Mouse (Mus musculus): ENCODE data around the gene Lrfn1. TPM values are rescaled to one million over a fixed set of nuclear protein-coding genes. Genes with fewer than 3 reads are reported as not detected.
A peak's percentile ranks its signal among the peaks of the same experiment; 100 is the strongest.
"Not testable (repeated sequence)": the region's sequence is repeated elsewhere in the genome, so short reads cannot be mapped to it uniquely, and the experiment has no call there.

Gene Lrfn1
- polyA plus RNA-seq, 1 experiment, result 2.5 TPM

- DNase-seq, result peak; percentile 88
- no peaks in the 10 kb centered on the region for H3K27me3 ChIP-seq (replicated peaks; ENCODE audit: control insufficient read depth, insufficient read depth, low read length)
- H3K27ac ChIP-seq (ENCODE audit: insufficient read depth, low read depth, low read length), result no peak overlapping the region
- H3K4me3 ChIP-seq (ENCODE audit: insufficient read depth, low read depth, low read length), result no peak overlapping the region
- WGBS, result 4% methylated on average over 10 of the region's 10 CpGs
- TF ChIP-seq CTCF (conservative IDR thresholded peaks at IDR 0.05; ENCODE audit: insufficient read depth, insufficient read length, low read depth, low read length), result peak; percentile 79
- TF ChIP-seq POLR2A (IDR thresholded peaks at IDR 0.05; ENCODE audit: low read depth, low read length), result no peak
- no peaks in the 10 kb centered on the region for H3K36me3 ChIP-seq (ENCODE audit: control insufficient read depth, insufficient read depth, low read length)
- H3K4me1 ChIP-seq (ENCODE audit: control insufficient read depth, insufficient read depth, low read length), result no peaks in the 10 kb centered on the region
Observed at GRCm38 (mm10) chr7:28490410-28490809, 38.6 kb downstream of the Lrfn1 start.

- Histone ChIP-seq H3K4me1 (ENCODE audit: control insufficient read depth, insufficient read depth, low read length) (no peaks in the 10 kb centered on the region), H3K27ac (ENCODE audit: insufficient read depth, low read depth, low read length) (no peak overlapping the region), H3K27me3 (replicated peaks; ENCODE audit: control insufficient read depth, insufficient read depth, low read length) (no peaks in the 10 kb centered on the region), H3K4me3 (ENCODE audit: insufficient read depth, low read depth, low read length) (no peak overlapping the region), H3K36me3 (ENCODE audit: control insufficient read depth, insufficient read depth, low read length) (no peaks in the 10 kb centered on the region)
- 40% methylated on average over 14 of the region's 14 CpGs for WGBS
- no peak for DNase-seq
- TF ChIP-seq CTCF (conservative IDR thresholded peaks at IDR 0.05; ENCODE audit: insufficient read depth, insufficient read length, low read depth, low read length), result no peak
Observed at GRCm38 (mm10) chr7:28490903-28491302, 39.1 kb downstream of the Lrfn1 start.

DNA sequence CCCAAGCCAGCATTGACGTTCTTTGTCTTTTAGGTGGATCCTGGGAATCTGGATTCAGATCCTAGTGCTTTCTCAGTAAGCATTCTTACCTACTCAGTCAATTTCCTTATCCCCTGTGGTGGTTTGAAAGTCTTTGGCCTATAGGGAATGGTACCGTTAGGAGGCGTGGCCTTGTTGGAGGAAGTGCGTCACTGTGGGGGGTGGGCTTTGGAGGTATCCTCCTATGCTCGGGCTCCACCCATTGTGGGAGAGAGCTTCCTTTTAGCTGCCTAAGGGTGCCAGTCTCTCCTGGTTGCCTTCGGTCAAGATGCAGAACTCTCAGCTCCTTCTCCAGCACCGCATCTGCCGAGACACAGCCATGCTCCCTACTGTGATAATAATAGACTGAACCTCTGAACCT is 40.5 kb downstream of the Lrfn1 start:
- WGBS, result 91% methylated on average over 8 of the region's 8 CpGs
- no peak for DNase-seq
- Histone ChIP-seq H3K4me3 (ENCODE audit: insufficient read depth, low read depth, low read length) (no peak overlapping the region), H3K36me3 (ENCODE audit: control insufficient read depth, insufficient read depth, low read length) (no peaks in the 10 kb centered on the region), H3K27ac (ENCODE audit: insufficient read depth, low read depth, low read length) (no peak overlapping the region), H3K27me3 (replicated peaks; ENCODE audit: control insufficient read depth, insufficient read depth, low read length) (no peaks in the 10 kb centered on the region), H3K4me1 (ENCODE audit: control insufficient read depth, insufficient read depth, low read length) (no peaks in the 10 kb centered on the region)
- no peak for TF ChIP-seq CTCF (conservative IDR thresholded peaks at IDR 0.05; ENCODE audit: insufficient read depth, insufficient read length, low read depth, low read length)
- TF ChIP-seq POLR2A (IDR thresholded peaks at IDR 0.05; ENCODE audit: low read depth, low read length), result no peak

DNA sequence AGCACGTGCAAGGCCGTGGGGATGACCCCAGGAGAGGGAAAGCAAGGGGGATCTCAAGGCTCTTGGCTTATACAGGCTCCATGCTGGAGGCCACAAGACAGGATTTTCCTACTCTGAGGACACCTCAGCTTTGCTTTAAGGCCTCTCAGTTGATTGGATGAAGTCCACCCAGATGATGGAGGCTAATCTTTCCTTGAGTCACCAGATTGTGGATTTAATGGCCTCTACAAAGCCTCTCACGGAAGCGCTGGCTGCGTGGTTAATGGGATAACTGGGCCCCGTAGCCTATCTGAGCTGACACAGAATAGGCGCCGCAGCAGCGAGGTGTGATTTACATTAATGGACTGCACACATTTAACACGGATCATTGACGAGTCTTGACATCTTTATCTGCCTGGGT is 43.6 kb downstream of the Lrfn1 start:
- H3K4me3 ChIP-seq (ENCODE audit: insufficient read depth, low read depth, low read length), result no peak overlapping the region
- no peak overlapping the region for H3K27ac ChIP-seq (ENCODE audit: insufficient read depth, low read depth, low read length)
- H3K36me3 ChIP-seq (ENCODE audit: control insufficient read depth, insufficient read depth, low read length), result no peaks in the 10 kb centered on the region
- TF ChIP-seq POLR2A (IDR thresholded peaks at IDR 0.05; ENCODE audit: low read depth, low read length) (no peak), CTCF (conservative IDR thresholded peaks at IDR 0.05; ENCODE audit: insufficient read depth, insufficient read length, low read depth, low read length) (no peak)
- no peaks in the 10 kb centered on the region for H3K4me1 ChIP-seq (ENCODE audit: control insufficient read depth, insufficient read depth, low read length)
- 53% methylated on average over 11 of the region's 11 CpGs for whole genome bisulfite sequencing
- no peak for DNase-seq
- H3K27me3 ChIP-seq (replicated peaks; ENCODE audit: control insufficient read depth, insufficient read depth, low read length), result no peaks in the 10 kb centered on the region

GRCm38 (mm10) chr7:28505585-28505984 is 53.8 kb downstream of the Lrfn1 start:
- DNase-seq, result no peak
- H3K27me3 ChIP-seq (replicated peaks; ENCODE audit: control insufficient read depth, insufficient read depth, low read length), result no peaks in the 10 kb centered on the region
- no peaks in the 10 kb centered on the region for H3K4me1 ChIP-seq (ENCODE audit: control insufficient read depth, insufficient read depth, low read length)
- H3K27ac ChIP-seq (ENCODE audit: insufficient read depth, low read depth, low read length), result no peak overlapping the region
- no peaks in the 10 kb centered on the region for H3K36me3 ChIP-seq (ENCODE audit: control insufficient read depth, insufficient read depth, low read length)
- TF ChIP-seq POLR2A (IDR thresholded peaks at IDR 0.05; ENCODE audit: low read depth, low read length) (no peak), CTCF (conservative IDR thresholded peaks at IDR 0.05; ENCODE audit: insufficient read depth, insufficient read length, low read depth, low read length) (no peak)
- WGBS, result 5% methylated on average over 5 of the region's 5 CpGs
- H3K4me3 ChIP-seq (ENCODE audit: insufficient read depth, low read depth, low read length), result no peak overlapping the region

- not testable (repeated sequence) for H3K27me3 ChIP-seq (replicated peaks; ENCODE audit: control insufficient read depth, insufficient read depth, low read length); H3K4me1 ChIP-seq (ENCODE audit: control insufficient read depth, insufficient read depth, low read length); H3K36me3 ChIP-seq (ENCODE audit: control insufficient read depth, insufficient read depth, low read length); DNase-seq; H3K27ac ChIP-seq (ENCODE audit: insufficient read depth, low read depth, low read length); H3K4me3 ChIP-seq (ENCODE audit: insufficient read depth, low read depth, low read length)
- WGBS, result 71% methylated on average over 2 of the region's 2 CpGs
Observed at GRCm38 (mm10) chr7:28509121-28509520, 57.3 kb downstream of the Lrfn1 start.

DNA sequence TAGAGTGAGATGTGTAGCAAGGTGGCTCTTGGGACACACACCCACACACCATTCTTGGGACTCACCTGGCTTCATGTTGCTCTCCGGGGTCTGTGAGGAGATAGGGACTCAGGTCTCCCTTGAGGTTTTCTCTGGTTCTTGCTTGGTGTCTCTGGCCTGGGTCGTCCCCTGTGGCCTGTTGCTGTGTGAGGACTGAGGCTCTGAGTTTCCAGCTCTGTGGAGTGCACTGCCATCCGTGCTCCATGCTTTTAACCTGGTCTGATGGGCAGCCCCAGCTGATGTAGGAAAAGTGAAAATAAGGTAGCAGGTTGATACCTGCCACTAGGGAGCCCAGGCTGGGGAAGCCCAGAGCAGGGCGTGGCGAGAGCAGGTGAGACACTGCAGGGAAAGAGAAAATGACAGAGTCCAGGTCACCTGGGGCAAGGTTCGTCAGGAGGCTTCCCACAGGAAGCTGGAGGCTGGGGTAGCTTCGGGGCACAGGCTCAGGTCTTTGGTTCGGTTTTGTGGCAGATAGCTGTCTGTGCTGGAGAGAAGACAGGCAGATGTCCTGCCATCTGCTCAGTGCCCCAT is 58.7 kb downstream of the Lrfn1 start, which contains the start of gene Ifnl2:
Gene Ifnl2, minus strand, starts transcription at position 51 of the 570 bp plus-strand sequence.
- WGBS, result 59% methylated on average over 8 of the region's 8 CpGs
- not testable (repeated sequence) for H3K27ac ChIP-seq (ENCODE audit: insufficient read depth, low read depth, low read length)

DNA sequence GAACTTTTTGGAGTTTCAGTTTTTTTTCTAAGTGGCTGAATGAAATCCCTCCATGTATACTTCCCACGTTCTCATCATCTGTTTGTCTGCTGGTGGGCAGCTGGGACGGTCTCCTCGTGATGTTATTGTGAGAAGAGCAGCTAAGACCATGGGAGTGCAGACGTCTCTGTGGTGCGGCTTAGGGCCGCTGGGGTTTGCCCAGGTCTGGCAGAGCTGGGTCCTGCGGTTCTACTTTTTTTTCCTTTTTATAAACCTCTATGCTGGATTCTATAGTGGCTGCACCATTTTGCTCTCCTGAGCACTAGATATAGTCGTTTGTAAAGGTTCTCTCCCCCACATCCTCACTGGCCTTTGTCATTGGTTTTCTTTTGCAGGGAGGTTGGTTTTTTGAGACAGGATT is 59.7 kb downstream of the Lrfn1 start:
- WGBS, result 64% methylated on average over 8 of the region's 8 CpGs
- H3K36me3 ChIP-seq (ENCODE audit: control insufficient read depth, insufficient read depth, low read length), result no peaks in the 10 kb centered on the region
- TF ChIP-seq CTCF (conservative IDR thresholded peaks at IDR 0.05; ENCODE audit: insufficient read depth, insufficient read length, low read depth, low read length) (no peak), POLR2A (IDR thresholded peaks at IDR 0.05; ENCODE audit: low read depth, low read length) (no peak)

More for the DNA sequence above, 58.7 kb downstream of the Lrfn1 start, which contains the start of gene Ifnl2:
- H3K27me3 ChIP-seq (replicated peaks; ENCODE audit: control insufficient read depth, insufficient read depth, low read length); H3K36me3 ChIP-seq (ENCODE audit: control insufficient read depth, insufficient read depth, low read length); H3K4me1 ChIP-seq (ENCODE audit: control insufficient read depth, insufficient read depth, low read length); DNase-seq; H3K4me3 ChIP-seq (ENCODE audit: insufficient read depth, low read depth, low read length): not testable (repeated sequence)

More for the DNA sequence above, 59.7 kb downstream of the Lrfn1 start:
- Histone ChIP-seq H3K27ac (ENCODE audit: insufficient read depth, low read depth, low read length) (no peak overlapping the region), H3K27me3 (replicated peaks; ENCODE audit: control insufficient read depth, insufficient read depth, low read length) (no peaks in the 10 kb centered on the region), H3K4me3 (ENCODE audit: insufficient read depth, low read depth, low read length) (no peak overlapping the region), H3K4me1 (ENCODE audit: control insufficient read depth, insufficient read depth, low read length) (no peaks in the 10 kb centered on the region)
- DNase-seq, result no peak

Other genes with a start within 250 kb of the Lrfn1 start
- gene Eid2, start 184.1 kb upstream of the Lrfn1 start, polyA plus RNA-seq (2012; rRNA removed), result 5.2 and 5.7 TPM in 2 replicates
- 7.7 and 10.2 TPM in 2 replicates for gene Eid2b, start 174.2 kb upstream of the Lrfn1 start, polyA plus RNA-seq (2012; rRNA removed)
- 0.14 TPM in 1 of 2 replicates, not detected in the other for gene Selenov, start 160.8 kb upstream of the Lrfn1 start, polyA plus RNA-seq (2012; rRNA removed)
- gene Dll3, start 149.7 kb upstream of the Lrfn1 start, polyA plus RNA-seq (2012; rRNA removed), result not detected in 2 replicates
- 99.0 and 102 TPM in 2 replicates for gene Timm50, start 139.9 kb upstream of the Lrfn1 start, polyA plus RNA-seq (2012; rRNA removed)
- gene Supt5, start 113.2 kb upstream of the Lrfn1 start, polyA plus RNA-seq (2012; rRNA removed), result 86.8 and 88.6 TPM in 2 replicates
- 724 and 951 TPM in 2 replicates for gene Rps16, start 101.3 kb upstream of the Lrfn1 start, polyA plus RNA-seq (2012; rRNA removed)
- 13.5 and 14.6 TPM in 2 replicates for gene Plekhg2, start 79.4 kb upstream of the Lrfn1 start, polyA plus RNA-seq (2012; rRNA removed)
- gene Zfp36, start 71.7 kb upstream of the Lrfn1 start, polyA plus RNA-seq (2012; rRNA removed), result 24.6 and 25.5 TPM in 2 replicates
- 71.9 and 72.1 TPM in 2 replicates for gene Med29, start 59.3 kb upstream of the Lrfn1 start, polyA plus RNA-seq (2012; rRNA removed)
- 72.6 and 78.4 TPM in 2 replicates for gene Paf1, start 59.0 kb upstream of the Lrfn1 start, polyA plus RNA-seq (2012; rRNA removed)
- 8.4 and 14.5 TPM in 2 replicates for gene Gmfg, start 14.5 kb upstream of the Lrfn1 start, polyA plus RNA-seq (2012; rRNA removed)
- gene Ifnl2, start 58.5 kb downstream of the Lrfn1 start, polyA plus RNA-seq (2012; rRNA removed), result not detected in 2 replicates
- gene Ifnl3, start 70.9 kb downstream of the Lrfn1 start, polyA plus RNA-seq (2012; rRNA removed), result not detected in 2 replicates
- gene Sycn, start 88.9 kb downstream of the Lrfn1 start, polyA plus RNA-seq (2012; rRNA removed), result 12.4 and 13.3 TPM in 2 replicates
- gene Nccrp1, start 95.3 kb downstream of the Lrfn1 start, polyA plus RNA-seq (2012; rRNA removed), result 57.2 and 85.4 TPM in 2 replicates
- gene Samd4b, start 146.2 kb downstream of the Lrfn1 start, polyA plus RNA-seq (2012; rRNA removed), result 67.0 and 79.0 TPM in 2 replicates
- 36.9 and 41.8 TPM in 2 replicates for gene Pak4, start 146.2 kb downstream of the Lrfn1 start, polyA plus RNA-seq (2012; rRNA removed)
- gene Acp7, start 179.4 kb downstream of the Lrfn1 start, polyA plus RNA-seq (2012; rRNA removed), result not detected in 2 replicates
- gene Fbxo27, start 240.9 kb downstream of the Lrfn1 start, polyA plus RNA-seq (2012; rRNA removed), result 1.1 and 1.6 TPM in 2 replicates